Mouse (Mus musculus) right cerebral cortex, postnatal 36 days (tissue): Measurements from ENCODE around the gene Polr2j.
A peak's percentile ranks its signal among the peaks of the same experiment; 100 is the strongest.
"Not testable (repeated sequence)": the region's sequence is repeated elsewhere in the genome, so short reads cannot be mapped to it uniquely, and the experiment has no call there.

Experiments used
- DNase-seq, 2 experiments: peaks; one replicate each; pipeline ENCODE4 v3.0.0; 2022; ENCODE audit warnings: low spot score in 2 of 2, mixed read lengths in 1 of 2

The Polr2j gene

GRCm38 (mm10) chr5:136108486-136108885 is 7.9 kb upstream of the Polr2j start:
- DNase-seq, result no peak

GRCm38 (mm10) chr5:136109042-136109441 is 7.4 kb upstream of the Polr2j start:
- DNase-seq, result no peak

GRCm38 (mm10) chr5:136113546-136113945 is 2.9 kb upstream of the Polr2j start:
- DNase-seq, result not testable (repeated sequence)

GRCm38 (mm10) chr5:136116784-136117112 is 317 bp downstream of the Polr2j start:
- DNase-seq, result no peak

- no peak for DNase-seq
Observed at GRCm38 (mm10) chr5:136122165-136122564, 5.7 kb downstream of the Polr2j start.

- DNase-seq, result peak; percentile 94 to 95
Observed at GRCm38 (mm10) chr5:136135571-136136291, 19.3 kb downstream of the Polr2j start, which contains the start of the genes Lrwd1 and Alkbh4. Gene Lrwd1 (minus strand): TSS chr5:136136074. Gene Alkbh4 (plus strand): TSS chr5:136136146.

GRCm38 (mm10) chr5:136136292-136136990 is 20.0 kb downstream of the Polr2j start:
- no peak for DNase-seq

- no peak for DNase-seq
Observed at GRCm38 (mm10) chr5:136137658-136138274, 21.3 kb downstream of the Polr2j start.

GRCm38 (mm10) chr5:136139393-136139792 is 23.0 kb downstream of the Polr2j start:
- no peak for DNase-seq

- no peak for DNase-seq
Observed at GRCm38 (mm10) chr5:136140057-136140482, 23.6 kb downstream of the Polr2j start.

GRCm38 (mm10) chr5:136142746-136143145 is 26.3 kb downstream of the Polr2j start:
- no peak for DNase-seq

- no peak for DNase-seq
Observed at GRCm38 (mm10) chr5:136143161-136143755, 26.8 kb downstream of the Polr2j start.

- DNase-seq, result no peak
Observed at GRCm38 (mm10) chr5:136144606-136145430, 28.4 kb downstream of the Polr2j start.

GRCm38 (mm10) chr5:136146936-136147335 is 30.5 kb downstream of the Polr2j start:
- no peak for DNase-seq

- DNase-seq, result no peak
Observed at GRCm38 (mm10) chr5:136147704-136148103, 31.3 kb downstream of the Polr2j start.

- not testable (repeated sequence) for DNase-seq
Observed at GRCm38 (mm10) chr5:136149134-136149576, 32.7 kb downstream of the Polr2j start.

- DNase-seq, result no peak
Observed at GRCm38 (mm10) chr5:136152365-136152764, 35.9 kb downstream of the Polr2j start.

- no peak for DNase-seq
Observed at GRCm38 (mm10) chr5:136155399-136155798, 39.0 kb downstream of the Polr2j start.

GRCm38 (mm10) chr5:136160084-136160483 is 43.7 kb downstream of the Polr2j start:
- not testable (repeated sequence) for DNase-seq

- no peak for DNase-seq
Observed at GRCm38 (mm10) chr5:136163807-136164474, 47.5 kb downstream of the Polr2j start.

- no peak for DNase-seq
Observed at GRCm38 (mm10) chr5:136165246-136165645, 48.8 kb downstream of the Polr2j start.
